ENCODE assay signal across 9 mouse cellular contexts in genomic region chr9:50171826-50172464, GRCm38 (mm10).
DNase-seq lines count a peak whose midpoint lies in the region; ATAC-seq and TF ChIP-seq lines count a peak whose summit lies in the region.
"Had no signal": no experiment of that assay in that cellular context is flagged by ENCODE, and none has a peak within 500 bp of the region (broad histone marks: within the 10 kb centered on the region; RNA-seq: fewer than 3 reads in every experiment).

No protein-coding gene starts in this region.

- WGBS in cerebellum, adult 2 months: 13% methylated on average over 7 of the region's 7 CpGs
- WGBS in forebrain, postnatal 0 days: 24% methylated on average over 7 of the region's 7 CpGs
- 34% methylated on average over 7 of the region's 7 CpGs for WGBS in lung, embryonic 15.5 days

- H3K27ac ChIP-seq in cerebellum, adult 2 months (ENCODE audit: insufficient read depth, low read length): no peak overlapping the region
- no peak overlapping the region for H3K27ac ChIP-seq in forebrain, postnatal 0 days (ENCODE audit: low read depth, low read length)
- no peak overlapping the region for H3K27ac ChIP-seq in lung, embryonic 15.5 days
- H3K27ac ChIP-seq: liver, embryonic 15.5 days had no signal

- peak; percentile 62 for TF ChIP-seq CTCF in cerebellum, adult 2 months (IDR thresholded peaks at IDR 0.05; ENCODE audit: borderline replicate concordance, insufficient read depth, low read depth, low read length)
- TF ChIP-seq CTCF in forebrain, postnatal 0 days (IDR thresholded peaks at IDR 0.05; ENCODE audit: low read depth): peak; percentile 89

- H3K36me3 ChIP-seq in forebrain, postnatal 0 days (ENCODE audit: insufficient read depth): no peaks in the 10 kb centered on the region
- H3K36me3 ChIP-seq in lung, embryonic 15.5 days: no peaks in the 10 kb centered on the region
- H3K36me3 ChIP-seq: liver, embryonic 15.5 days had no signal

- no peak overlapping the region for H3K9ac ChIP-seq in forebrain, postnatal 0 days
- H3K9ac ChIP-seq in lung, embryonic 15.5 days: no peak overlapping the region
- H3K9ac ChIP-seq: liver, embryonic 15.5 days had no signal

- peak overlapping the region; percentile 27; the same call in 1 of the 2 replicates for H3K4me2 ChIP-seq in forebrain, postnatal 0 days (ENCODE audit: low read depth)
- H3K4me2 ChIP-seq in lung, embryonic 15.5 days: no peak overlapping the region
- H3K4me2 ChIP-seq: liver, embryonic 15.5 days had no signal

- H3K27me3 ChIP-seq in cerebellum, adult 2 months (ENCODE audit: control insufficient read depth, insufficient read depth, low read length): no peaks in the 10 kb centered on the region
- H3K27me3 ChIP-seq in forebrain, postnatal 0 days (ENCODE audit: insufficient read depth, low read length): no peaks in the 10 kb centered on the region
- no peaks in the 10 kb centered on the region for H3K27me3 ChIP-seq in lung, embryonic 15.5 days
- H3K27me3 ChIP-seq: liver, embryonic 15.5 days had no signal

- H3K4me3 ChIP-seq in cerebellum, adult 2 months (replicated peaks; ENCODE audit: insufficient read depth, low read depth, low read length): peak overlapping the region; percentile 14
- H3K4me3 ChIP-seq in forebrain, postnatal 0 days (ENCODE audit: low read depth, low read length): no peak overlapping the region
- H3K4me3 ChIP-seq in lung, embryonic 15.5 days: no peak overlapping the region
- H3K4me3 ChIP-seq: liver, embryonic 15.5 days had no signal

- TF ChIP-seq POLR2A in cerebellum, adult 2 months (IDR thresholded peaks at IDR 0.05; ENCODE audit: borderline replicate concordance, insufficient read depth, low read length): no peak

- ATAC-seq in forebrain, postnatal 0 days: peak; percentile 88
- peak; percentile 75; the same call in 1 of the 2 replicates for ATAC-seq in lung, embryonic 15.5 days (ENCODE audit: borderline replicate concordance, extremely low read depth, low FRiP score, low TSS enrichment)
- ATAC-seq in erythroid progenitor cell, adult 5-6 weeks (replicated peaks; ENCODE audit: low FRiP score, poor library complexity, severe bottlenecking): no peak

- H3K4me1 ChIP-seq in cerebellum, adult 2 months (ENCODE audit: control insufficient read depth, insufficient read depth, low read length): no peaks in the 10 kb centered on the region
- H3K4me1 ChIP-seq in forebrain, postnatal 0 days (ENCODE audit: insufficient read depth): peaks cover 3% of the 10 kb centered on the region; the same call in 1 of the 2 replicates
- no peaks in the 10 kb centered on the region for H3K4me1 ChIP-seq in lung, embryonic 15.5 days
- H3K4me1 ChIP-seq: liver, embryonic 15.5 days had no signal

- H3K9me3 ChIP-seq in forebrain, postnatal 0 days (ENCODE audit: low read length): no peaks in the 10 kb centered on the region
- no peaks in the 10 kb centered on the region for H3K9me3 ChIP-seq in lung, embryonic 15.5 days
- H3K9me3 ChIP-seq: liver, embryonic 15.5 days had no signal

- peak; percentile 81 for DNase-seq in R1 (ENCODE audit: low read depth, low spot score)
- peak; percentile 64 to 76 for DNase-seq in cerebellum, adult 2 months
- peak; percentile 93 for DNase-seq in forebrain, postnatal 0 days
- peak; percentile 79 for DNase-seq in heart, postnatal 4 days
- peak; percentile 87 for DNase-seq in layer of hippocampus, adult 11-12 months (ENCODE audit: low spot score)
- peak; percentile 86 to 87 for DNase-seq in right cerebral cortex, postnatal 10 days (ENCODE audit: low spot score in 2 of 2)
